Mouse (Mus musculus) kidney, adult 2 months (tissue): ENCODE data around the gene Trarg1. TPM values are rescaled to one million over a fixed set of nuclear protein-coding genes. Genes with fewer than 3 reads are reported as not detected.

ENCODE experiments used
- DNase-seq: peaks from one replicate; pipeline ENCODE4 v3.0.0; 2021
- H3K27ac ChIP-seq: fragments of 200-500 bp; 2 replicates; pipeline ENCODE4 v1.5.1; 2012; ENCODE audit warnings: low read depth, low read length, control low read depth, inconsistent platforms; ENCODE audit not compliant: insufficient read depth
- H3K27me3 ChIP-seq: fragments of 200-500 bp; replicated peaks from 2 replicates; pipeline ENCODE4 v1.6.1; 2012; ENCODE audit warnings: mild to moderate bottlenecking, moderate library complexity, low read length, inconsistent platforms; ENCODE audit not compliant: control insufficient read depth, insufficient read depth
- H3K36me3 ChIP-seq: fragments of 200-500 bp; 2 replicates; pipeline ENCODE4 v1.6.1; 2012; ENCODE audit warnings: mild to moderate bottlenecking, moderate library complexity, low read length, inconsistent platforms; ENCODE audit not compliant: control insufficient read depth, insufficient read depth
- H3K4me1 ChIP-seq: fragments of 200-500 bp; 2 replicates; pipeline ENCODE4 v1.6.1; 2011; ENCODE audit warnings: low read length; ENCODE audit not compliant: control insufficient read depth, insufficient read depth
- H3K4me3 ChIP-seq: fragments of 200-500 bp; 2 replicates; pipeline ENCODE4 v1.5.1; 2011; ENCODE audit warnings: mild to moderate bottlenecking, low read depth, low read length, control low read depth; ENCODE audit not compliant: insufficient read depth
- CTCF ChIP-seq: fragments of 200-500 bp; conservative IDR thresholded peaks from 2 replicates; pipeline ENCODE4 v1.5.1; 2011; ENCODE audit warnings: low read depth, mild to moderate bottlenecking, control low read depth, low read length, moderate library complexity, mixed read lengths; ENCODE audit not compliant: insufficient read depth, insufficient read length
- POLR2A ChIP-seq: fragments of 200-500 bp; IDR thresholded peaks from one replicate; pipeline ENCODE4 v1.6.1; 2011; ENCODE audit warnings: low read depth, low read length, control low read depth
- WGBS: fragments of 180-500 bp; shearing (Covaris S2); methylation state at CpG from one replicate; pipeline ENCODE4 v1.1.7; 2018; 5-methylcytosine and 5-hydroxymethylcytosine counted together
- polyA plus RNA-seq: library from polyadenylated mRNA; depleted of rRNA; stranded (reverse); fragments of >200 nt; gene quantifications from 2 replicates; pipeline ENCODE4 v1.2.3, GENCODE M21; 2012

Trarg1 gene
- polyA plus RNA-seq, 1 experiment = 2.8 TPM

DNA sequence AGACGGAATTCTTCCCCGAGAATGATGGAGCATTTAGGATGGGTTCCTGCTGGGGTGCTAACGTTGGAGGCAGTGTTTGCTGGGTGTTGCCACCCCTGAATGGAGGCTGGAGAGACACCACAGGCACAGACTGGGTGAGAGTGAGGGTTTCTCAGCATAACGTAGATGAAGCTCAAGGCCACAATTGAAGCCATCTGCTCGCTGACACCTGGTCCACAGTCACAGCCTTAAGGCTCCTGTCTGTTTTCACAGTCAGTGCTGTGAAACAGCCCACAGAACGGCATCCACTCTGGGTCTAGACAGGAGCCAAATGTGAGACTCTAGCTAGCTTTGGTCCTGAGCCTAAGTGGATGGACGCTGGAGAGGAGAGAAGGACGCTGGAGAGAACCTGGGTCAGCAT lies 5.4 kb upstream of the Trarg1 start:
- TF ChIP-seq CTCF (no peak), POLR2A (no peak)
- no peak for DNase-seq
- Histone ChIP-seq H3K4me1 (no peaks in the 10 kb centered on the region), H3K27me3 (no peaks in the 10 kb centered on the region; the same call in 1 of the 2 replicates), H3K4me3 (no peak overlapping the region), H3K27ac (no peak overlapping the region), H3K36me3 (no peaks in the 10 kb centered on the region)
- 62% methylated on average over 8 of the region's 8 CpGs for WGBS

DNA sequence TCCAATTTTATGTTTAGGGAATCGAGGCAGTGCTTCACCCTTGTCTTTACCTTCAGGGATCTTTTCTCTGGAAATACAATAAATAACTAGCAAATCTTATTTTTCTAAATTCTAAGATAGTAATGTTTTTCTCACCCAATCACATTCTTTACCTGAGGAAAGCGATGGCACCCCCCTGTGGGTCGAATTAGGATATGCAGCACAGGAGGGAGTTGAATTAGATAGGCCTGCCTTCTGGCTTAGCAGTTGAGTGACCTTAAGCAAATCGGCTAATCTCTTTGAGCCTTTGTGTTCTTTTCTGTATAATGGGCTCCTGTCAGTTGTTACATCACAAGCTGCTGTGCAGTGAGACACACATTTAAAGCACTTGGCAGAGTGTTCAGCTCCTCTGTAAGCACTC lies 4.9 kb upstream of the Trarg1 start:
- 42% methylated on average over 4 of the region's 4 CpGs for WGBS
- Histone ChIP-seq H3K4me3 (no peak overlapping the region), H3K36me3 (no peaks in the 10 kb centered on the region), H3K27ac (no peak overlapping the region), H3K27me3 (no peaks in the 10 kb centered on the region; the same call in 1 of the 2 replicates), H3K4me1 (no peaks in the 10 kb centered on the region)
- TF ChIP-seq POLR2A (no peak), CTCF (no peak)
- DNase-seq = no peak

DNA sequence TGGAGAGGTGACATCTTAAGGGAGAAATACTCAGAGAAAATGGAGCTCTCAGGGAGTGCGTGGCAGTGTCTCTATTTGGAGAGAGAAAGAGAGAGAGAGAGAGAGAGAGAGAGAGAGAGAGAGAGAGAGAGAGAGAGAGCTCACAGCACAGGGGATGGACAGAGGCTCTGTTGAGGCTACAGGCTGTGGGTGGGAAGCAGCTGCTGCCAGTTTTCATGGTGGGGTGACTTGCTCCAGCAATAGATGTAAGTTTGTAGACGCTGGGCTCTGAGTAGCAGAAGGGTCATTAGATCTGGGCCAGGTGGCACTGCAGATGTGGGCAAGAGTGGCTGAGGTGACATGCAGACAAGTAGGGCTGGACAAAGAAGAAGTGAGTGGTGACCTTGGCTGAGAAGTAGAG lies 6.0 kb downstream of the Trarg1 start:
- TF ChIP-seq POLR2A = no peak
- TF ChIP-seq CTCF = no peak
- no peak for DNase-seq
- no peaks in the 10 kb centered on the region for H3K36me3 ChIP-seq
- H3K27ac ChIP-seq = no peak overlapping the region
- no peaks in the 10 kb centered on the region for H3K27me3 ChIP-seq
- 68% methylated on average over 2 of the region's 2 CpGs for WGBS
- H3K4me1 ChIP-seq = no peaks in the 10 kb centered on the region
- no peak overlapping the region for H3K4me3 ChIP-seq

DNA sequence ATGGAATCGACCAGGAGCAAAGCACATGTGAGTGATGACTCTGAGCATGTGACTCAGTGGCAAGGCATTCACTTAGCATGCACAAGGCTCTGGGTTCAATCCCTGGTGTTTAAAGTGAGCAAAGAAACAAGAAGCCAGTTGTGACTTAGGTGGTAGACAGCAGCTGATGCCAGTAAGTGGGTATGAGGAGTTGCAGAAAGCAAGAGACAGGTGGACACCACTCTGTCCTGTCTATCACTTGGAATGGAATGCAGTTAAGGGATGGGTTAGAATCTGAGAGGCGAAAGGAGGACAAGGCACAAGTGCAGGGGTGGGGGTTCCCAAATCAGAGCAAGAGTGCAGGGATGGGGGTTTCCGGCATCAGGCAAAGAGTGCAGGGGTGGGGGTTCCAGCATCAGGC lies 12.5 kb downstream of the Trarg1 start:
- H3K36me3 ChIP-seq = no peaks in the 10 kb centered on the region
- no peaks in the 10 kb centered on the region for H3K27me3 ChIP-seq
- no peak overlapping the region for H3K27ac ChIP-seq
- no peak for TF ChIP-seq CTCF
- no peak for TF ChIP-seq POLR2A
- no peaks in the 10 kb centered on the region for H3K4me1 ChIP-seq
- WGBS = 78% methylated on average over 3 of the region's 3 CpGs
- DNase-seq = no peak
- H3K4me3 ChIP-seq = no peak overlapping the region

DNA sequence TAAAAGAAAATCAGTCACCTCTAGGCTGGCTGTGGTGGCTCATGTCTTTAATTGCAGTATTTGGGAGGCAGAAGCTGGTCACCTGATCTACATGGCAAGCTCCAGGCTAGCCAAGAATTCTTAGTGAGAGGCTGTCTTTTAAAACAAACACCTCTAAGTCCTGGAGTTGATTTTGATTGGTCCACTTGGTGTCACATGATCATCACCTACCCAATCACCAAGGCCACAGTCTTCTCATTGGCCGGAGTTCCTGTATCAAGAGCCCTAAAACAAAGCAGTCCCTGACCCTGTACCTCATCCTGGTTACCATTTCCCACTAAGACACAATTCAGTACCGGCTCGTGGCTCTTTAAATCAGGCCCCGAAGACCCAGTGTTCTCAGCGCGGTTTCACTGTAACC lies 16.2 kb downstream of the Trarg1 start:
- no peak overlapping the region for H3K4me3 ChIP-seq
- no peaks in the 10 kb centered on the region for H3K36me3 ChIP-seq
- no peaks in the 10 kb centered on the region for H3K4me1 ChIP-seq
- TF ChIP-seq CTCF = no peak
- TF ChIP-seq POLR2A = no peak
- H3K27ac ChIP-seq = no peak overlapping the region
- 71% methylated on average over 6 of the region's 6 CpGs for WGBS
- no peak for DNase-seq
- no peaks in the 10 kb centered on the region for H3K27me3 ChIP-seq

DNA sequence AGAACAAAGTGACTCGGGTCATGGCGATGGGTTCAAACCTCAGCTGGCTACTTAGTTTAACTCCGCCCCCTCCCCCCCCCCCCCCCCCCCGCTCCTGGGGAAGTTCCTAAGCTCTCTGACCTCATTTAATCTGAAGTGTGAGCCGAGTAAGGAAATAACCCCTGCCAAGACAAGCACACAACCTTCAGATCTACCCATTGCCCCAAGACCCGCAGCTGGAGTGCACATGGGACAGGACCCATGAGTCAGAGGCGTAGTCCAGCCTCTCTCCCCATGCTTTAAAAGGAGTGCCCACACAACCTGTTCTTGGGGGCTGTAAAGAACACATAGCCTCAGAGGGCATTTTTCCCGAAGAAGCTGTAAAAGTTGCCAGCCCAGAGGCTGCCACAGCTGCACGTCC lies 20.0 kb downstream of the Trarg1 start:
- Histone ChIP-seq H3K36me3 (no peaks in the 10 kb centered on the region), H3K4me3 (no peak overlapping the region), H3K27me3 (no peaks in the 10 kb centered on the region), H3K4me1 (no peaks in the 10 kb centered on the region), H3K27ac (no peak overlapping the region)
- no peak for DNase-seq
- TF ChIP-seq CTCF (no peak), POLR2A (no peak)
- WGBS = 51% methylated on average over 9 of the region's 9 CpGs

DNA sequence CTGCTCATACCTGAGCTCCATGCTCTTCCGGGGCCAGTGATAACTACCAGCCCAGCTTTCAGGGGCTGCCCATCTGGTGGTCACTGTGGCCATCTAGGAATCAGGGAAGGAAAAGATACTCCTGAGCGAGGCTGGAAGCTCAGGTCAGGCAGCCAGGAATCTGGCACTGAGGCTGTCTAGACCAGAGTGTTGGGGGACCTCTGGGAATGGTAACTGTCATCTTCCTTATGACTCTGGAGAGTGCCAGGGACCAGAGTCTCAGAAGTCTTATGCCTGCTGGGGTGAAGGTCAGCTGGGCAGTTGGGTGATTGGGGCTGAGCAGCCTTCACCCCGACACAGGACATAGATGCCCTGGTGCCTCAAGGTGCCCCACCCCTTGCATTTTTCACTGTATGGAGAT lies 28.0 kb downstream of the Trarg1 start:
- TF ChIP-seq POLR2A = no peak
- no peak for TF ChIP-seq CTCF
- no peak for DNase-seq
- no peak overlapping the region for H3K4me3 ChIP-seq
- H3K27ac ChIP-seq = no peak overlapping the region
- H3K27me3 ChIP-seq = no peaks in the 10 kb centered on the region
- H3K4me1 ChIP-seq = no peaks in the 10 kb centered on the region
- WGBS = 92% methylated on average over 3 of the region's 3 CpGs
- H3K36me3 ChIP-seq = no peaks in the 10 kb centered on the region

DNA sequence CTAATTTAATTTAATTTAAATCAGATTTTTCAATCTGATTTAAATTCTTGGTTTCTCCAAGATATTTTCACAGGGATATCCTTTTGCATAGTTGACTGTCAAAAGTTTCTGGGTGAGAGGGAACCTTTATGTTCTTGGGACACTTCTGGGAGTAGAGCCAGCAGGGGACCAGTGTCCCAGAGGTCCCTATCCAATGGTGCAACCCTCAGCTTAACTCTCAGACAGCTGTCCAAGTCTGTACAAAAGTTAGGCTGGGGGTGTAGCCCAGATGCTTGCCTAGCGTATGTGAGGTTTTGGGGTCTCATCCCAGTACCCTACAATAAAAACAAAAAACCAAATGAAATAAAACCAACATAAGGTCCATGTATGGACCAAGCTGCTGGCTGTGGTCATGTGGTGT lies 28.5 kb downstream of the Trarg1 start:
- TF ChIP-seq CTCF (no peak), POLR2A (no peak)
- H3K4me1 ChIP-seq = no peaks in the 10 kb centered on the region
- no peaks in the 10 kb centered on the region for H3K27me3 ChIP-seq
- no peak overlapping the region for H3K27ac ChIP-seq
- no peak overlapping the region for H3K4me3 ChIP-seq
- H3K36me3 ChIP-seq = no peaks in the 10 kb centered on the region
- WGBS = 97% methylated on average over 1 of the region's 1 CpGs
- DNase-seq = peak; percentile 10
